Mouse (Mus musculus) spleen, adult 2 months (tissue): ENCODE measurements around the gene Pde4d.

ENCODE experiments used
- CTCF ChIP-seq: fragments of 200-500 bp; IDR thresholded peaks from 2 replicates; pipeline ENCODE4 v1.5.1; 2011; ENCODE audit warnings: mild to moderate bottlenecking, inconsistent platforms; ENCODE audit not compliant: insufficient read depth, insufficient read length, insufficient replicate concordance; ENCODE audit errors: extremely low read depth
- POLR2A ChIP-seq: fragments of 200-500 bp; IDR thresholded peaks from 2 replicates; pipeline ENCODE4 v1.6.1; 2011; ENCODE audit warnings: low read depth, low read length, inconsistent platforms

GRCm38 (mm10) chr13:109568638-109569468 lies 1119.1 kb downstream of the Pde4d start:
- no peak for TF ChIP-seq CTCF
- TF ChIP-seq POLR2A = no peak
